Mouse (Mus musculus): ENCODE measurements around the gene Slc38a10. TPM values are rescaled to one million over a fixed set of nuclear protein-coding genes. Genes with fewer than 3 reads are reported as not detected.

The Slc38a10 gene
- polyA plus RNA-seq, 1 experiment, result 107 TPM

GRCm38 (mm10) chr11:120143708-120144497 lies 7.2 kb downstream of the Slc38a10 start:
- no peak for TF ChIP-seq CTCF (IDR thresholded peaks at IDR 0.05; ENCODE audit: borderline replicate concordance, insufficient read depth, low read length)
- no peak for TF ChIP-seq POLR2A (IDR thresholded peaks at IDR 0.05; ENCODE audit: low read depth, low read length)
- Histone ChIP-seq H3K4me1 (ENCODE audit: control insufficient read depth, insufficient read depth, low read length) (no peaks in the 10 kb centered on the region), H3K27ac (ENCODE audit: insufficient read depth, low read length) (no peak overlapping the region), H3K4me3 (ENCODE audit: insufficient read depth, low read length) (no peak overlapping the region)

DNA sequence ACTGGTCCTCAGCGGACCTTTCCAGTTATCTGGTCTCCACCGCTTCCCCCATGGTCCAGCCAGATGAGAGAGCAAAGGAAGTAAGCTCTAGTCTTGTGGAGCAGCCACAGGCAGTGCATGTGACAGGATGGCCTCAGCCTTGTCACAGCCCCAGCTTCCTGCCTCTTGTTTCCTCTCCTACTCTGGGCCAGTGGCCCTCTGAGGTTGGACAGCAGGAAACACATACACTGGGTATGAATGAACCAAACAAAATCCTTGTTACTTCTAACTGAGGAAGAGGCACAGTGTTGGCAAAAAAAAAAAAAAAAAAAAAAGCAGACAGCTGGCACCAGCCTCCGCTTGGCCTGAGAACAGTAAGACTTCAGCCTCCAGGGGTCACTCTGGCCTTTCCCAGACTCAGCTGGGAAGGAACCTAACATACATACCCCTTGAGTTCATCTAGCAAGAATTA lies 8.5 kb downstream of the Slc38a10 start:
- Histone ChIP-seq H3K4me1 (ENCODE audit: control insufficient read depth, insufficient read depth, low read length) (0 out of 2 replicates have a peak, but pooled peaks cover 2% of the 10 kb centered on the region), H3K4me3 (ENCODE audit: insufficient read depth, low read length) (no peak overlapping the region), H3K27ac (ENCODE audit: insufficient read depth, low read length) (no peak overlapping the region)
- TF ChIP-seq POLR2A (IDR thresholded peaks at IDR 0.05; ENCODE audit: low read depth, low read length), result no peak
- TF ChIP-seq CTCF (IDR thresholded peaks at IDR 0.05; ENCODE audit: borderline replicate concordance, insufficient read depth, low read length), result no peak

- no peak for TF ChIP-seq POLR2A (IDR thresholded peaks at IDR 0.05; ENCODE audit: low read depth, low read length)
- H3K4me1 ChIP-seq (ENCODE audit: control insufficient read depth, insufficient read depth, low read length), result 0 out of 2 replicates have a peak, but pooled peaks cover 2% of the 10 kb centered on the region
- no peak overlapping the region for H3K27ac ChIP-seq (ENCODE audit: insufficient read depth, low read length)
- H3K4me3 ChIP-seq (ENCODE audit: insufficient read depth, low read length), result no peak overlapping the region
Observed at GRCm38 (mm10) chr11:120140255-120140654, 10.9 kb downstream of the Slc38a10 start.

- TF ChIP-seq POLR2A (IDR thresholded peaks at IDR 0.05; ENCODE audit: low read depth, low read length), result no peak
- no peak for TF ChIP-seq CTCF (IDR thresholded peaks at IDR 0.05; ENCODE audit: borderline replicate concordance, insufficient read depth, low read length)
- H3K4me1 ChIP-seq (ENCODE audit: control insufficient read depth, insufficient read depth, low read length), result 0 out of 2 replicates have a peak, but pooled peaks cover 2% of the 10 kb centered on the region
- H3K27ac ChIP-seq (ENCODE audit: insufficient read depth, low read length), result no peak overlapping the region
- H3K4me3 ChIP-seq (ENCODE audit: insufficient read depth, low read length), result no peak overlapping the region
Observed at GRCm38 (mm10) chr11:120139309-120139731, 11.8 kb downstream of the Slc38a10 start.

- TF ChIP-seq CTCF (IDR thresholded peaks at IDR 0.05; ENCODE audit: borderline replicate concordance, insufficient read depth, low read length) (no peak), POLR2A (IDR thresholded peaks at IDR 0.05; ENCODE audit: low read depth, low read length) (no peak)
- H3K4me3 ChIP-seq (ENCODE audit: insufficient read depth, low read length), result no peak overlapping the region
Observed at GRCm38 (mm10) chr11:120137625-120138004, 13.5 kb downstream of the Slc38a10 start.

GRCm38 (mm10) chr11:120136796-120137624 lies 14.1 kb downstream of the Slc38a10 start:
- no peak overlapping the region for H3K4me3 ChIP-seq (ENCODE audit: insufficient read depth, low read length)
- no peak overlapping the region for H3K27ac ChIP-seq (ENCODE audit: insufficient read depth, low read length)
- TF ChIP-seq POLR2A (IDR thresholded peaks at IDR 0.05; ENCODE audit: low read depth, low read length) (no peak), CTCF (IDR thresholded peaks at IDR 0.05; ENCODE audit: borderline replicate concordance, insufficient read depth, low read length) (no peak)
- 0 out of 2 replicates have a peak, but pooled peaks cover 2% of the 10 kb centered on the region for H3K4me1 ChIP-seq (ENCODE audit: control insufficient read depth, insufficient read depth, low read length)

More at GRCm38 (mm10) chr11:120137625-120138004, 13.5 kb downstream of the Slc38a10 start:
- H3K27ac ChIP-seq (ENCODE audit: insufficient read depth, low read length), result no peak overlapping the region
- H3K4me1 ChIP-seq (ENCODE audit: control insufficient read depth, insufficient read depth, low read length), result 0 out of 2 replicates have a peak, but pooled peaks cover 2% of the 10 kb centered on the region

GRCm38 (mm10) chr11:120136195-120136594 lies 15.0 kb downstream of the Slc38a10 start:
- H3K4me3 ChIP-seq (ENCODE audit: insufficient read depth, low read length), result no peak overlapping the region
- H3K4me1 ChIP-seq (ENCODE audit: control insufficient read depth, insufficient read depth, low read length), result 0 out of 2 replicates have a peak, but pooled peaks cover 2% of the 10 kb centered on the region
- TF ChIP-seq POLR2A (IDR thresholded peaks at IDR 0.05; ENCODE audit: low read depth, low read length) (no peak), CTCF (IDR thresholded peaks at IDR 0.05; ENCODE audit: borderline replicate concordance, insufficient read depth, low read length) (no peak)
- no peak overlapping the region for H3K27ac ChIP-seq (ENCODE audit: insufficient read depth, low read length)

GRCm38 (mm10) chr11:120134847-120135530 lies 16.2 kb downstream of the Slc38a10 start:
- 0 out of 2 replicates have a peak, but pooled peaks cover 2% of the 10 kb centered on the region for H3K4me1 ChIP-seq (ENCODE audit: control insufficient read depth, insufficient read depth, low read length)
- no peak for TF ChIP-seq CTCF (IDR thresholded peaks at IDR 0.05; ENCODE audit: borderline replicate concordance, insufficient read depth, low read length)
- no peak for TF ChIP-seq POLR2A (IDR thresholded peaks at IDR 0.05; ENCODE audit: low read depth, low read length)
- no peak overlapping the region for H3K4me3 ChIP-seq (ENCODE audit: insufficient read depth, low read length)
- H3K27ac ChIP-seq (ENCODE audit: insufficient read depth, low read length), result no peak overlapping the region

DNA sequence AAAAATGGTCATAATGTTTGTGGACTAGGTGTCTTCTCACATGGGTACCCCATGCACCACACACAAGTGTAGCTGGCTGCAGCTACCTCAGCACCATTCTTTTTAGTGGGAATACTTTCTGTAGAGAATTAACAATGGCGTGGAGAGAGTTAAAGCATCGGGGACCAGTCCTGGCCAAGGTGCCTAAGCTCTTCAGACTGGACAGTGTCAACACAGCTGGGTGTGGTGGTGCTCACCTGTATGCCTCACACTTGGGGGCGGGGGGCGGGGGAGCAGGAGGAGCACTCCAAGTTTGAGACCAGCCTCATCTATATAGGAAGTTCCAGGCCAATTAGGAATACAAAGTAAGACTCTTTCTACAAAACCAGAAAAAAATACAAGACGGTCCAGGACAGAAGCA lies 17.0 kb downstream of the Slc38a10 start:
- H3K4me1 ChIP-seq (ENCODE audit: control insufficient read depth, insufficient read depth, low read length), result 0 out of 2 replicates have a peak, but pooled peaks cover 2% of the 10 kb centered on the region
- TF ChIP-seq CTCF (IDR thresholded peaks at IDR 0.05; ENCODE audit: borderline replicate concordance, insufficient read depth, low read length) (no peak), POLR2A (IDR thresholded peaks at IDR 0.05; ENCODE audit: low read depth, low read length) (no peak)
- H3K27ac ChIP-seq (ENCODE audit: insufficient read depth, low read length), result no peak overlapping the region
- H3K4me3 ChIP-seq (ENCODE audit: insufficient read depth, low read length), result no peak overlapping the region

All from embryonic fibroblast, embryonic 13.5 days (primary cell).